Mouse (Mus musculus) heart, embryonic 16.5 days (tissue): Measurements from ENCODE around the gene Agbl4. TPM values are rescaled to one million over a fixed set of nuclear protein-coding genes. Genes with fewer than 3 reads are reported as not detected.

Source experiments
- ATAC-seq: fragments of 200-750 bp; cut with Nextera tagmentation; replicated peaks from 2 replicates; pipeline ENCODE4 v1.8.0; 2017; ENCODE audit warnings: moderate number of reproducible peaks; ENCODE audit not compliant: insufficient read depth, low FRiP score; ENCODE audit errors: extremely low read depth
- H3K27ac ChIP-seq: fragments of 300-500 bp; sonication (generic); 2 replicates; pipeline ENCODE4 v1.5.1; 2014; ENCODE audit warnings: mild to moderate bottlenecking, low read length, control low read depth, moderate library complexity
- H3K27me3 ChIP-seq: fragments of 300-500 bp; sonication (generic); 2 replicates; pipeline ENCODE4 v1.6.1; 2014; ENCODE audit warnings: low read length, mixed read lengths; ENCODE audit not compliant: control insufficient read depth, insufficient read depth
- H3K36me3 ChIP-seq: fragments of 300-500 bp; sonication (generic); 2 replicates; pipeline ENCODE4 v1.6.1; 2014; ENCODE audit not compliant: control insufficient read depth, insufficient read depth
- H3K4me1 ChIP-seq: fragments of 300-500 bp; sonication (generic); 2 replicates; pipeline ENCODE4 v1.6.1; 2014; ENCODE audit warnings: low read length, mixed read lengths; ENCODE audit not compliant: control insufficient read depth, insufficient read depth
- H3K4me2 ChIP-seq: fragments of 300-500 bp; sonication (generic); 2 replicates; pipeline ENCODE4 v1.6.1; 2014; ENCODE audit warnings: low read depth, mild to moderate bottlenecking, control low read depth, low read length
- H3K4me3 ChIP-seq: fragments of 300-500 bp; sonication (generic); 2 replicates; pipeline ENCODE4 v1.5.1; 2014; ENCODE audit warnings: mild to moderate bottlenecking, control low read depth, low read length
- H3K9ac ChIP-seq: fragments of 300-500 bp; sonication (generic); 2 replicates; pipeline ENCODE4 v1.6.1; 2014; ENCODE audit warnings: low read length, control low read depth
- H3K9me3 ChIP-seq: fragments of 300-500 bp; sonication (generic); replicated peaks from 2 replicates; pipeline ENCODE4 v1.6.1; 2016; ENCODE audit warnings: low read length; ENCODE audit not compliant: control insufficient read depth
- WGBS: fragments of 180-500 bp; shearing (Covaris S2); extraction: QIAGEN DNeasy Blood & Tissue Kit; methylation state at CpG from one replicate; pipeline ENCODE4 v1.1.7; 2014; 5-methylcytosine and 5-hydroxymethylcytosine counted together
- polyA plus RNA-seq: library from polyadenylated mRNA; unstranded; fragments of >200 nt; fragmentation: Nextera tagmentation; extraction: Ambion mirVana; gene quantifications from 2 replicates; pipeline ENCODE4 v1.2.1, GENCODE M21; 2015

Agbl4 gene
- 0.47 and 0.97 TPM in 2 replicates for polyA plus RNA-seq

GRCm38 (mm10) chr4:110397618-110398045 is at the start of gene Agbl4:
Gene Agbl4 (plus strand): TSS chr4:110397661.
- Histone ChIP-seq H3K36me3 (no peaks in the 10 kb centered on the region), H3K9me3 (no peaks in the 10 kb centered on the region), H3K27me3 (no peaks in the 10 kb centered on the region), H3K4me2 (peak within 1 kb of the TSS; percentile 73), H3K4me1 (0 out of 2 replicates have a peak, but pooled peaks cover 2% of the 10 kb centered on the region), H3K9ac (peak within 1 kb of the TSS; percentile 63), H3K27ac (no peak within 1 kb of the TSS), H3K4me3 (peak within 1 kb of the TSS; percentile 76)
- under 1% methylated on average over 27 of the region's 27 CpGs for WGBS
- ATAC-seq: peak; percentile 96

- Histone ChIP-seq H3K36me3 (no peaks in the 10 kb centered on the region), H3K4me3 (peak overlapping the region; percentile 78), H3K27ac (peak overlapping the region; percentile 66), H3K9me3 (no peaks in the 10 kb centered on the region), H3K4me2 (peak overlapping the region; percentile 91), H3K4me1 (no peaks in the 10 kb centered on the region), H3K27me3 (no peaks in the 10 kb centered on the region), H3K9ac (peak overlapping the region; percentile 75)
- no peak for ATAC-seq
- 11% methylated on average over 6 of the region's 6 CpGs for WGBS
Observed at GRCm38 (mm10) chr4:110350856-110351177, 46.6 kb upstream of the Agbl4 start.

- H3K9me3 ChIP-seq: no peaks in the 10 kb centered on the region
- under 1% methylated on average over 75 of the region's 75 CpGs for WGBS
- H3K4me1 ChIP-seq: no peaks in the 10 kb centered on the region
- peak within 1 kb of the TSS; percentile 66 for H3K27ac ChIP-seq
- ATAC-seq: peak; percentile 93
- no peaks in the 10 kb centered on the region for H3K27me3 ChIP-seq
- peak within 1 kb of the TSS; percentile 75 for H3K9ac ChIP-seq
- H3K4me2 ChIP-seq: peak within 1 kb of the TSS; percentile 91
- H3K4me3 ChIP-seq: peak within 1 kb of the TSS; percentile 78
- no peaks in the 10 kb centered on the region for H3K36me3 ChIP-seq
Observed at GRCm38 (mm10) chr4:110351178-110352000, 46.1 kb upstream of the Agbl4 start, which contains the start of gene Elavl4. Gene Elavl4 (minus strand): TSS chr4:110351909.

GRCm38 (mm10) chr4:110352001-110352369 is 45.5 kb upstream of the Agbl4 start:
- no peak for ATAC-seq
- H3K9ac ChIP-seq: peak overlapping the region; percentile 75
- H3K4me1 ChIP-seq: no peaks in the 10 kb centered on the region
- no peaks in the 10 kb centered on the region for H3K27me3 ChIP-seq
- H3K27ac ChIP-seq: no peak overlapping the region
- H3K4me2 ChIP-seq: peak overlapping the region; percentile 91
- peak overlapping the region; percentile 78 for H3K4me3 ChIP-seq
- no peaks in the 10 kb centered on the region for H3K36me3 ChIP-seq
- no peaks in the 10 kb centered on the region for H3K9me3 ChIP-seq
- WGBS: 9% methylated on average over 5 of the region's 5 CpGs

GRCm38 (mm10) chr4:110360568-110360967 is 36.9 kb upstream of the Agbl4 start:
- WGBS: 69% methylated on average over 2 of the region's 2 CpGs
- Histone ChIP-seq H3K4me2 (no peak overlapping the region), H3K27ac (no peak overlapping the region), H3K36me3 (no peaks in the 10 kb centered on the region), H3K4me3 (no peak overlapping the region), H3K9me3 (no peaks in the 10 kb centered on the region), H3K9ac (no peak overlapping the region), H3K27me3 (no peaks in the 10 kb centered on the region), H3K4me1 (no peaks in the 10 kb centered on the region)
- ATAC-seq: no peak

GRCm38 (mm10) chr4:110396221-110396620 is 1.2 kb upstream of the Agbl4 start:
- Histone ChIP-seq H3K4me3 (no peak overlapping the region), H3K4me1 (0 out of 2 replicates have a peak, but pooled peaks cover 2% of the 10 kb centered on the region), H3K9me3 (no peaks in the 10 kb centered on the region), H3K4me2 (no peak overlapping the region), H3K9ac (no peak overlapping the region), H3K27ac (no peak overlapping the region), H3K27me3 (no peaks in the 10 kb centered on the region), H3K36me3 (no peaks in the 10 kb centered on the region)
- ATAC-seq: no peak
- 75% methylated on average over 5 of the region's 5 CpGs for WGBS

GRCm38 (mm10) chr4:110420306-110420705 is 22.8 kb downstream of the Agbl4 start:
- ATAC-seq: peak; percentile 67
- Histone ChIP-seq H3K36me3 (no peaks in the 10 kb centered on the region), H3K4me3 (no peak overlapping the region), H3K9ac (no peak overlapping the region), H3K27me3 (no peaks in the 10 kb centered on the region), H3K4me1 (no peaks in the 10 kb centered on the region), H3K9me3 (no peaks in the 10 kb centered on the region), H3K4me2 (no peak overlapping the region), H3K27ac (no peak overlapping the region)
- whole genome bisulfite sequencing: 31% methylated on average over 2 of the region's 2 CpGs

GRCm38 (mm10) chr4:110427653-110428052 is 30.2 kb downstream of the Agbl4 start:
- Histone ChIP-seq H3K27me3 (no peaks in the 10 kb centered on the region), H3K9me3 (no peaks in the 10 kb centered on the region), H3K36me3 (no peaks in the 10 kb centered on the region), H3K9ac (no peak overlapping the region), H3K27ac (no peak overlapping the region), H3K4me1 (no peaks in the 10 kb centered on the region), H3K4me2 (no peak overlapping the region), H3K4me3 (no peak overlapping the region)
- ATAC-seq: no peak

- ATAC-seq: no peak
- Histone ChIP-seq H3K4me3 (no peak overlapping the region), H3K4me1 (no peaks in the 10 kb centered on the region), H3K9me3 (no peaks in the 10 kb centered on the region), H3K9ac (no peak overlapping the region), H3K27ac (no peak overlapping the region), H3K36me3 (no peaks in the 10 kb centered on the region), H3K27me3 (no peaks in the 10 kb centered on the region), H3K4me2 (no peak overlapping the region)
- WGBS: 47% methylated on average over 1 of the region's 1 CpGs
Observed at GRCm38 (mm10) chr4:110494371-110494770, 96.9 kb downstream of the Agbl4 start.
